Mouse (Mus musculus): ENCODE results near the gene 4930432M17Rik.

DNA sequence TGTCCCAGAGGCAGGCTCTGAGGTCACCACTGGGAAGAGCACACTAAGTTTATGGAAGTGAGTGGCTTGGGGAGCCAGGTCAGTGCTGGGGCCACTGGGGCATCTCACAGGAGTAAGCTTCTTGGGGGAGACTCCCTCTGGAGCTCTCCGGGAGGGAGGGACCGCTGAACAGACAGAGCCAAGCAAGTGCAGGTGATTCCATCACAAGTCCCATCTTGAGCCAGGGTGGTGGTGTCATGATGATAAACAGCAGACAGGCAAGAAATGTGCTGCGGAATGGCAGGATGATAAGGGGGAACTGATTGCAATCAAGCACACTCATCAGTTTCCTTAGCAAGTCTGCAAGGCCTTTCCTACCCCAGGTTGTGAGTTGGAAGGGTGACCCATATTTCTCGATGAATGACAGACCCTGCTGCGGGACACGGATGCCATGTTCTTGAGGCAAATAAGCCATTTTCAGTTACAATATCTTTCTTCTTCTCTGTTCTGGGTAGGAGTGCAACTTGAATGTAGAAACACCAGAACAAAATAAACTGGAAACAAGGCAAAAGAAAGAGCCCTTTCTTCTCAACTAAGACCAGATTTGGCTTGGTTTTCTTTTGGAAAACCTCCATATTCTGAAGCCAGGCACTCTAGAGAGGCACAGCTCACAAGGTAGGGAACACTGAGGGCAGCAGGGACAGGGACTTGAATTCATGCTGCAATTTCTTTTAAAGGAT is 45.3 kb downstream of the 4930432M17Rik start:
- no peak for TF ChIP-seq POLR2AphosphoS2 (IDR thresholded peaks at IDR 0.05; ENCODE audit: low read depth, low read length)
- TF ChIP-seq NRF1 (IDR thresholded peaks at IDR 0.05; ENCODE audit: low read depth, low read length), result no peak
- TF ChIP-seq UBTF (IDR thresholded peaks at IDR 0.05; ENCODE audit: low read depth, low read length), result no peak

All from CH12.LX (cell line).